Mouse (Mus musculus) neural tube, embryonic 15.5 days (tissue): ENCODE data around the gene Polk. TPM values are rescaled to one million over a fixed set of nuclear protein-coding genes. Genes with fewer than 3 reads are reported as not detected.

Experiments used
- ATAC-seq: fragments of 200-750 bp; cut with Nextera tagmentation; 2 replicates; pipeline ENCODE4 v1.8.0; 2017; ENCODE audit warnings: mild to moderate bottlenecking, moderate TSS enrichment, moderate library complexity; ENCODE audit not compliant: low FRiP score
- H3K27ac ChIP-seq: fragments of 300-500 bp; sonication (generic); replicated peaks from 2 replicates; pipeline ENCODE4 v1.5.1; 2015; ENCODE audit warnings: mild to moderate bottlenecking, inconsistent platforms
- H3K27me3 ChIP-seq: fragments of 300-500 bp; sonication (generic); replicated peaks from 2 replicates; pipeline ENCODE4 v1.6.1; 2015; ENCODE audit warnings: inconsistent platforms
- H3K36me3 ChIP-seq: fragments of 300-500 bp; sonication (generic); 2 replicates; pipeline ENCODE4 v1.6.1; 2015; ENCODE audit warnings: inconsistent platforms
- H3K4me1 ChIP-seq: fragments of 300-500 bp; sonication (generic); 2 replicates; pipeline ENCODE4 v1.6.1; 2015; ENCODE audit warnings: inconsistent platforms
- H3K4me2 ChIP-seq: fragments of 300-500 bp; sonication (generic); 2 replicates; pipeline ENCODE4 v1.6.1; 2015; ENCODE audit warnings: inconsistent platforms, mild to moderate bottlenecking, moderate library complexity
- H3K4me3 ChIP-seq: fragments of 300-500 bp; sonication (generic); replicated peaks from 2 replicates; pipeline ENCODE4 v1.5.1; 2015; ENCODE audit warnings: mild to moderate bottlenecking, inconsistent platforms
- H3K9ac ChIP-seq: fragments of 300-500 bp; sonication (generic); replicated peaks from 2 replicates; pipeline ENCODE4 v1.6.1; 2015; ENCODE audit warnings: mild to moderate bottlenecking, inconsistent platforms
- H3K9me3 ChIP-seq: fragments of 300-500 bp; sonication (generic); replicated peaks from 2 replicates; pipeline ENCODE4 v1.6.1; 2016; ENCODE audit warnings: inconsistent platforms
- WGBS: fragments of 180-500 bp; shearing (Covaris S2); methylation state at CpG from one replicate; pipeline ENCODE4 v1.1.7; 2015; ENCODE audit warnings: mixed read lengths; 5-methylcytosine and 5-hydroxymethylcytosine counted together
- polyA plus RNA-seq: library from polyadenylated mRNA; unstranded; fragments of >200 nt; fragmentation: Nextera tagmentation; extraction: Ambion mirVana; gene quantifications from 2 replicates; pipeline ENCODE4 v1.2.1, GENCODE M21; 2015

Gene Polk
- polyA plus RNA-seq, 1 experiment from 2014 or later: 7.2 TPM

DNA sequence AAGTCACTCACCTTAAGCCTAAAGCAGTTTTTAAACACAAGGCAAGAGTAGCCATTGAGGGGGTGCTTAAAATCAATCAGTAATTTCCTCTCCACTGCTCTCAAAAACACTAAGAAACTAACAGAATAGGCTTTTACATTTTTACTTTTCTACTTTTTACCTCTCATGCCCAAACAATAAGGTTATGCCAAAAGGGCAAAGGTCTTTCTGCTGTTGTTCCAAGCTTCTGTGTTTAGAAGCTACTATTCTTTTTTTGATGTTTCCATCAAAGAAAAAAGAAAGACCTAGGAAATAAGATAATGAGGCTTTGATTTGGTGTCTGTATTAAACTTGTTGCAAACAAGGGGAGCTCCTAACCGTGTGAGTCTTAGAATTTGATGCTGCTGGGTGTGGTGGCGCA is 42.5 kb downstream of the Polk start:
- Histone ChIP-seq H3K9ac (no peak overlapping the region), H3K27ac (no peak overlapping the region), H3K4me3 (no peak overlapping the region), H3K4me1 (no peaks in the 10 kb centered on the region), H3K4me2 (no peak overlapping the region), H3K36me3 (no peaks in the 10 kb centered on the region), H3K9me3 (no peaks in the 10 kb centered on the region), H3K27me3 (no peaks in the 10 kb centered on the region)
- ATAC-seq: no peak
- WGBS: 82% methylated on average over 2 of the region's 2 CpGs

DNA sequence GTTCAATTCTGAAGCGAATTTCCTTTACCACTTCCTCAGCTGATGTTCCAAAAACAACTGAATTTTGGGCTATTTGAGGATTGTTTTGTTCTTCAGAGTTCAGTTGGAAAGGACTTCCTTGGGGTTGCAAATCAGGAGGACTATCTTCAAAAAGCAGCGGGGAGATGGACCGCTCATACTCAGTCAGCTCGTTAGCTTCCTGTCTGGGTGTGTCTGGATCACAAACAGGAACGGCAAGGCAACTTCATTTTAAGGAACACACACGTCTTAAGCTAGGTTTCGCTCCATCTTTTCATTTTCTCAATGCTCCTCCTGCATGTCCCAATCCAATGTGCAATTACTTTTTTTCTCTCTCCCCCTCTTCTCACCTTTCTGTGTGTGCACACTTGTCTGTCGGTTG is 45.7 kb downstream of the Polk start:
- 81% methylated on average over 8 of the region's 8 CpGs for WGBS
- Histone ChIP-seq H3K4me2 (no peak overlapping the region), H3K27ac (no peak overlapping the region), H3K27me3 (no peaks in the 10 kb centered on the region), H3K9ac (no peak overlapping the region), H3K4me3 (no peak overlapping the region), H3K4me1 (no peaks in the 10 kb centered on the region), H3K36me3 (no peaks in the 10 kb centered on the region), H3K9me3 (no peaks in the 10 kb centered on the region)
- ATAC-seq: no peak

DNA sequence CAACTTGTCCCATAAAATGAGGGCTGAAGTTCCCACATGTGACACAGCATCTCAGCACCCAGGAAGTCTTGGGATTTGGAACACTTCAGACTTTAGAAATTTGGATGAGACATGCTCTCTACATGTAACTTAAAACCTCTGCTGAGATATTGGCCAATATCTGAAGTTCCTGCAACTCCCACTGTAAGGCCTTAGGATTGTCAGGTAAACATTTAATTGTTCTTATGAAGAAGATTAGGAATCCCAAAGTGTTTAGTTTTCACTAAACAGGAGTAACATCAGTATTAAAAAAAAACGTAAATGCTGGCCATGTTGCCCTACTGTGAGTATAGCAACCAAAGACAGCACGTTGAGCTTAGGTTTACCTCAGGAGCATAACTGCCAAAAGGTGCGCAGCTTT is 51.9 kb downstream of the Polk start, which contains the start of gene Gm17622:
Gm17622 (plus strand) TSS at position 301 of the 400 bp plus-strand sequence.
- ATAC-seq: no peak
- Histone ChIP-seq H3K27me3 (no peaks in the 10 kb centered on the region), H3K4me1 (no peaks in the 10 kb centered on the region), H3K4me2 (no peak within 1 kb of the TSS), H3K4me3 (no peak within 1 kb of the TSS), H3K27ac (no peak within 1 kb of the TSS), H3K9ac (no peak within 1 kb of the TSS), H3K36me3 (peaks cover 14% of the 10 kb centered on the region), H3K9me3 (no peaks in the 10 kb centered on the region)
- 96% methylated on average over 3 of the region's 3 CpGs for WGBS

DNA sequence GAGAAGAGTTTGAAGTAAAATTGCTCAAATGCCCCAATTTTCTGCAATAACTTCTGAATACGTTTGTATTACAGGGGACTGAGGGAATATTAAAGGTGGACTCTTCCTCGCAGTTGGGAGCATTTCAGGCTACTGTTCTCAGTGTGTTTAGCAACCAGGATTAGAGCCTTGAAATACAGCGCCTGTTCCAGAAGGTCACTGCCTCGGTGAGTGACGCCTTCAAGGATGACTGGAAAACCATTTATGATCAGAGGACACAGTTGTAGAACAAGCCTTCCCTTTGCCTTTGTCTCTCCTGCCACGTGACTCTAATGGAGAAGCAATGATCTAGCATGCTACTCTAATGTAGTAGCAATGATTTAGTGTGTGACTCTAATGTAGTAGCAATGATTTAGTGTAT is 54.4 kb downstream of the Polk start:
- H3K9me3 ChIP-seq: no peaks in the 10 kb centered on the region
- H3K27me3 ChIP-seq: no peaks in the 10 kb centered on the region
- H3K36me3 ChIP-seq: peaks cover 26% of the 10 kb centered on the region
- ATAC-seq: no peak
- WGBS: 96% methylated on average over 6 of the region's 6 CpGs
- no peaks in the 10 kb centered on the region for H3K4me1 ChIP-seq
- no peak overlapping the region for H3K27ac ChIP-seq
- H3K4me2 ChIP-seq: no peak overlapping the region
- no peak overlapping the region for H3K9ac ChIP-seq
- H3K4me3 ChIP-seq: no peak overlapping the region

DNA sequence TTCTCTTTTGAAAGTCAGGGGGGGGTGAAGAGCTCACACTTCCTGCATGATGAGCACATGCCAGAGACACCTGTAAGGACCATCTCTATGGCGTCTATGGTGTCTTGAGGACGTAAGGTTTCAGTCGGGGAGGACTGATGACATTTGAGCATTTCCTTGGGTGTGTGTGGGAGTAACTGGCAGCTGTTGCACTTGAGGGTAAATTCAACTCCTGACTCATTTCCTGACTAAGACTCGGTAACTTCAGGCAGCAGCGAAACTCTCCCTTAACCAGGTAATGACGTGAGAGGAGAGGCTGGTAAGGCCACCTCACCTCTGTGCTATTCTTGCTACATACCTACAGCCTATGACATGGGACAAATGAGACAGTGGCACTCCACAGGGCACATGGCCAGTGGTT is 55.1 kb downstream of the Polk start:
- Histone ChIP-seq H3K4me2 (no peak overlapping the region), H3K27me3 (no peaks in the 10 kb centered on the region), H3K9ac (no peak overlapping the region), H3K27ac (no peak overlapping the region), H3K4me1 (no peaks in the 10 kb centered on the region), H3K4me3 (no peak overlapping the region), H3K9me3 (no peaks in the 10 kb centered on the region), H3K36me3 (peaks cover 26% of the 10 kb centered on the region)
- WGBS: 93% methylated on average over 6 of the region's 6 CpGs
- no peak for ATAC-seq

DNA sequence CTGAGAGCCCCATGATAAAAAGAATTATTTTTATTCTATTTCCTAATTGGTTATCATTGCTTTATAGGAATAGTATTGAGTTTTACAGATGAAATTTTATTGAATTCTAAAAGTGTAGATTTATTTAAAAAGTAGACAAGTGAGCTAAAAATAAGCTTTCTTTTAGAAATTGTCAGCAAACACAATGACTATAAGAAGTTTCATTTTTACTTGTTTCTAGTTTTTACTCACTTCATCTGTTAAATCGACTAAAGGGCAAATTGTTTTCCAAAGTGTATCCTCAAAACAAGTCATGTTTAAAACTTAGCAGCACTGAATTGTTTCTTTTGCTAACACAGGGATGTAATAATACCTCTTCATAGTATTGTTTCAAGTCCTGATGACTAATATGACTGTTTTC is 63.4 kb downstream of the Polk start:
- no peaks in the 10 kb centered on the region for H3K27me3 ChIP-seq
- ATAC-seq: no peak
- no peaks in the 10 kb centered on the region for H3K4me1 ChIP-seq
- H3K27ac ChIP-seq: no peak overlapping the region
- 97% methylated on average over 1 of the region's 1 CpGs for WGBS
- no peak overlapping the region for H3K4me2 ChIP-seq
- H3K9me3 ChIP-seq: no peaks in the 10 kb centered on the region
- no peak overlapping the region for H3K9ac ChIP-seq
- H3K36me3 ChIP-seq: 0 out of 2 replicates have a peak, but pooled peaks cover 9% of the 10 kb centered on the region
- no peak overlapping the region for H3K4me3 ChIP-seq

DNA sequence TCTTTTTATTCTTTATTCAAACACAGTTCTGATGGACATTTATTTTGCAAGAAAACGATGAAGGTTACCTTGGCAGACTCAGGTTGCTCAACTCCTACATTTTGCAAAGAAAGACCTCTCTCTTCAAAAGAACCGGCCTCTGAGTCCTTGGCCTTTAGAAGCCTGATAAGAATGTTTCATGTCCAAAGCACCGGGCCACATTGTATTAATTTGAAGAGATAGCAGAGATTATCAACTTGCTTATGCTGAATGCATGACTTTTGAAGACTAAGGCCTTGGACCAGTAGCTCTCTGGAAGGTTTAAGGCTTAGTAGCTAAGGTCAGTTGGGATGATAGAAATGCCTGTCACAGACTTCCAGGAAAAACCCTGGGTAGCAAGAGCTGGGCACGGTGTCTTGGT is 65.2 kb downstream of the Polk start:
- Histone ChIP-seq H3K4me3 (no peak overlapping the region), H3K27me3 (no peaks in the 10 kb centered on the region), H3K4me2 (no peak overlapping the region), H3K9ac (no peak overlapping the region), H3K36me3 (no peaks in the 10 kb centered on the region), H3K4me1 (no peaks in the 10 kb centered on the region), H3K27ac (no peak overlapping the region), H3K9me3 (no peaks in the 10 kb centered on the region)
- WGBS: 94% methylated on average over 4 of the region's 4 CpGs
- no peak for ATAC-seq

DNA sequence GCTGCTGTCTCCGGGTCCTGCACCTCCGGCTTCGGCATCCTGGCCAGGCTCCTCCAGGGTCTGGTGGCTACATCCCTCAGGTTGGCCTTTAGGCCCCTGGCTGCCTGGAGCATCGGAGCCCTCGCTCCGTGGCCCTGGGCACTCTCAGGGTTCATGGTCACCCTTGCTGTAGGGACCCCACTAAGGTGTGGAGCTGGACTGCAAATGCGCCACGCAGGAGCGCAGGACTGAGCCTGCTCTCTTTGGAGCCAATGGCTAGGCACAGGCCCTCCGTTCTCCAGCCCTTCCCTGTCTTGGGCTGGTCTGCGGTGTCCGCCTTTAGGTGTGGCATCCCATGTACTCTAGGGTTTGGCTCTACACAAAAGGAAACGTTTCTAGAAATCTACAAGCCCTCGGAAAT is 71.4 kb downstream of the Polk start, which contains the start of gene Ankdd1b:
Ankdd1b (minus strand) TSS at position 242 of the 400 bp plus-strand sequence.
- H3K4me2 ChIP-seq: no peak within 1 kb of the TSS
- H3K4me3 ChIP-seq: no peak within 1 kb of the TSS
- no peak within 1 kb of the TSS for H3K27ac ChIP-seq
- no peak within 1 kb of the TSS for H3K9ac ChIP-seq
- no peaks in the 10 kb centered on the region for H3K27me3 ChIP-seq
- ATAC-seq: no peak
- no peaks in the 10 kb centered on the region for H3K4me1 ChIP-seq
- H3K36me3 ChIP-seq: no peaks in the 10 kb centered on the region
- H3K9me3 ChIP-seq: no peaks in the 10 kb centered on the region
- 92% methylated on average over 14 of the region's 14 CpGs for WGBS

DNA sequence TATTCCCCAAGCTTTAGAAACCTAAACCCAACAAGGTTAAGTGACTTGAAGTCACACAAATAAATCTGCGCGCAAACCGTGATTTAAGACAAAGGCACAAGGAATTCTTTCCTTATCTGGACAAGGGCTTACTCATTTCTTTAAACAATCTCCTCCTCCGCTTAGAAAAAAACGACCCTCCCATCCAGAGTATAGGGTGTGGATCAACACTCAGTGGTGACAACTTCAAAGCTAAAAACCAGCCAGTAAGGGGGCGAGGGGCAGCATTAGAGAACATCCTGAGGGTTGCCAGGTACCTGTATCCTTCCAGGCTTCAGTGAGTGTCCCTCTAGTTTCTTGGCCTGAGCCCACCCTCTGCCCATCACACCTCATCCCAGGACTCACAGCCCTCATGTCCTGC is 71.8 kb downstream of the Polk start:
- WGBS: 87% methylated on average over 6 of the region's 6 CpGs
- ATAC-seq: no peak
- no peak overlapping the region for H3K4me3 ChIP-seq
- no peak overlapping the region for H3K4me2 ChIP-seq
- H3K9me3 ChIP-seq: no peaks in the 10 kb centered on the region
- H3K9ac ChIP-seq: no peak overlapping the region
- no peaks in the 10 kb centered on the region for H3K4me1 ChIP-seq
- H3K36me3 ChIP-seq: no peaks in the 10 kb centered on the region
- H3K27me3 ChIP-seq: no peaks in the 10 kb centered on the region
- no peak overlapping the region for H3K27ac ChIP-seq

DNA sequence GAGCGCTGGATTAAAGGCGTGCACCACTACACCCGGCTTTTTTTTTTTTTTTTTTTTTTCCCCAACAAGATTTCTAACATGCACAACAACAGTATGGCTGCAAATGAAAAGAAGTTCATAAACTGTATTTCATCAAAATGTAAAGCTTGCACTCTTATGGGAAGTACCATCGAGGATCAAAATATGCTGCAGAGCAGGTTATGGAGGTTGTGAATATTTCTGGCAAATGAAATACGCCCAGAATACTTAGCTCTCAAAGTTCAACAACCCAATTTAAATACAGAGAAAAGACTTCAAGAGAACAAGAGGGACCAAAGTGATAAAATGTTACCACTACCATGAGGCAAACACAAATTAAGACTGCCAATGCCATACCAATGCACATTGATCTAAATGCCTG is 73.7 kb downstream of the Polk start:
- H3K4me2 ChIP-seq: no peak overlapping the region
- no peaks in the 10 kb centered on the region for H3K4me1 ChIP-seq
- no peaks in the 10 kb centered on the region for H3K9me3 ChIP-seq
- H3K27ac ChIP-seq: no peak overlapping the region
- 91% methylated on average over 5 of the region's 5 CpGs for WGBS
- H3K36me3 ChIP-seq: no peaks in the 10 kb centered on the region
- no peak for ATAC-seq
- no peak overlapping the region for H3K4me3 ChIP-seq
- H3K9ac ChIP-seq: no peak overlapping the region
- no peaks in the 10 kb centered on the region for H3K27me3 ChIP-seq

DNA sequence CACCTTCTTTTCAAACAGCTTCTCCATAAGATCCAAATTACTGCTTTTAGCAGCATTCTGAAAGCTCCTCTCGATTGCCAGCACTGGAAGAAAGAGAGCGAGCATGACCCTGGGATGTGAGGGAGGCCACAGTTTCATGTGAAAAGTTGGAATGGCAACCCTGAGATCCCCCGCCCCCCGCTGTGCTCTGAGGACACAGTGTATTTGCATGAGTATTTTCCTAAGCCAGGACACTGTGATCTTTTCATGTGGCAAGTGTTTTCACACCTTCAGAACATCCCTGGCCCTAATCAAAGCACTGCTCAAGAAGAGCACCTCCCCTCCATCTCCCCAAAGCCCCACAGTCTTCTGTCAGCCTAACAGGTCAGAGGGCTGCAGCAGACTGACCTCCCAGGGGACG is 77.1 kb downstream of the Polk start:
- H3K4me3 ChIP-seq: no peak overlapping the region
- WGBS: 51% methylated on average over 5 of the region's 5 CpGs
- no peaks in the 10 kb centered on the region for H3K4me1 ChIP-seq
- no peak overlapping the region for H3K27ac ChIP-seq
- no peak overlapping the region for H3K4me2 ChIP-seq
- H3K9ac ChIP-seq: no peak overlapping the region
- no peaks in the 10 kb centered on the region for H3K36me3 ChIP-seq
- H3K27me3 ChIP-seq: no peaks in the 10 kb centered on the region
- ATAC-seq: no peak
- H3K9me3 ChIP-seq: no peaks in the 10 kb centered on the region

DNA sequence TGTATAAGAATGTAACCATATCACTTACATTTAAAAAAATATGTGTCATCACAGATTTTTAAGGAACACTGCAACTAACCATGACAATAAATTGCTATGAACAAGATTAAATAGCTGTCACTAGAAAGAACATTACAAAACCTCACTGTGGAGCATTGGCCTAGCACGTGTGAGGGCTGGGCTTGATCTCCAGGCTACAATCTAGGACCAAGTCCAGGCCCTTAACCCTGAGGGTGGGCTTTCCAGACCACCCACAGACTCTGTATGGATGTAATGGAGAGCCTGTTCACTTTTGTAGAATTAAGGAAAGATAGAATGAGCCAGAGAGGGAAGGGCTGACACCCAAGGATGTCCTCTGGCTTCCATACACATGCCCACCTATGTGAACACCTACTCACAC is 79.7 kb downstream of the Polk start:
- 67% methylated on average over 1 of the region's 1 CpGs for WGBS
- no peak overlapping the region for H3K4me3 ChIP-seq
- H3K9ac ChIP-seq: no peak overlapping the region
- H3K27me3 ChIP-seq: no peaks in the 10 kb centered on the region
- no peak overlapping the region for H3K4me2 ChIP-seq
- no peaks in the 10 kb centered on the region for H3K9me3 ChIP-seq
- H3K36me3 ChIP-seq: no peaks in the 10 kb centered on the region
- H3K27ac ChIP-seq: no peak overlapping the region
- H3K4me1 ChIP-seq: no peaks in the 10 kb centered on the region
- no peak for ATAC-seq

DNA sequence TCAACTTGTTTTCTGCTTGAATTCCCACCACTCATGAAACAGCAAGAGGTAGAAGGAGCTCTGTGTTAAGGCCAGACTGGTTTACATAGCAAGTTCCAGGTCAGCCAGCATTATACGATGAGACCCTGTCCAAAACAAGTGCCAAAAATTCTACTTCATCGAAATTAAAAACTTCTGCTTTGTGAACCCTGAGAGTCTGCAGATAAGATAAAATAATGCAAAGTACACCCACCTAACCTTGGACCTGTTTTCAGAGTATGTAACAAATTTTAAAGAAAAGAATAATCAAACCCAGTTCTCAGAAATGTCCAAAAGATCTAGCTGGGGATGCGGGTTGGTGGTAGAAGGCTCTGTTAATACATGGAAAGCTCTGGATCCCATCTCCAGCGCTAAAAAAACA is 83.8 kb downstream of the Polk start:
- no peaks in the 10 kb centered on the region for H3K4me1 ChIP-seq
- H3K27ac ChIP-seq: no peak overlapping the region
- no peak for ATAC-seq
- H3K27me3 ChIP-seq: no peaks in the 10 kb centered on the region
- H3K36me3 ChIP-seq: no peaks in the 10 kb centered on the region
- H3K4me3 ChIP-seq: no peak overlapping the region
- no peak overlapping the region for H3K9ac ChIP-seq
- WGBS: 83% methylated on average over 4 of the region's 4 CpGs
- no peak overlapping the region for H3K4me2 ChIP-seq
- H3K9me3 ChIP-seq: no peaks in the 10 kb centered on the region
